Mouse (Mus musculus): ENCODE results near the gene Phospho1.

Phospho1 gene

DNA sequence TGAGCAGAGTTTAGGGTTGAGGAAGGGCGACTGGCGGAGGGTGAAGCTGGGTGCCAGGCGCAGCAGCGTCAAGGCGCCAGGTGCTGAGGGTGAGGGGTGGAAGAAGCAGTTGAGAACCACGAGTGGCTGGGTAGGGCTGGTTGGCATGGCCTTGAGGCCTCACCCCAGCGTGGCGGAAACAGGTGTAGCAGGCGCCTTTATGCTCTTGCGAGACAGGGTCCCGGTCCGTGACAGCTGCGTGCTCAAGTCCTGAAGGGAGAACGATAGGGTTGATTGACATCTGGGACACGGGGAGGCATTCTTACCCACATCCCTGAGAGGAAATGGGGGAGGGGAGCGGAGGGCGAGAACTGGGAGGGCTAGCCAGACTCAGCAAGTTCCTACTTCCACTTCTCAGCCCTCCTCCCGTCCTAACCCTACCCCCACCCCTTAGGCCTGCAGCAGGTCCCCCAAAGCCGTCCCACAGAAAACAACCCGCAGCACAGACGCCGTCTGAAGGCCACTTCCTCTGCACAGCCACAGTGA lies 9.9 kb downstream of the Phospho1 start:
- no peak for DNase-seq (ENCODE audit: low spot score)

DNA sequence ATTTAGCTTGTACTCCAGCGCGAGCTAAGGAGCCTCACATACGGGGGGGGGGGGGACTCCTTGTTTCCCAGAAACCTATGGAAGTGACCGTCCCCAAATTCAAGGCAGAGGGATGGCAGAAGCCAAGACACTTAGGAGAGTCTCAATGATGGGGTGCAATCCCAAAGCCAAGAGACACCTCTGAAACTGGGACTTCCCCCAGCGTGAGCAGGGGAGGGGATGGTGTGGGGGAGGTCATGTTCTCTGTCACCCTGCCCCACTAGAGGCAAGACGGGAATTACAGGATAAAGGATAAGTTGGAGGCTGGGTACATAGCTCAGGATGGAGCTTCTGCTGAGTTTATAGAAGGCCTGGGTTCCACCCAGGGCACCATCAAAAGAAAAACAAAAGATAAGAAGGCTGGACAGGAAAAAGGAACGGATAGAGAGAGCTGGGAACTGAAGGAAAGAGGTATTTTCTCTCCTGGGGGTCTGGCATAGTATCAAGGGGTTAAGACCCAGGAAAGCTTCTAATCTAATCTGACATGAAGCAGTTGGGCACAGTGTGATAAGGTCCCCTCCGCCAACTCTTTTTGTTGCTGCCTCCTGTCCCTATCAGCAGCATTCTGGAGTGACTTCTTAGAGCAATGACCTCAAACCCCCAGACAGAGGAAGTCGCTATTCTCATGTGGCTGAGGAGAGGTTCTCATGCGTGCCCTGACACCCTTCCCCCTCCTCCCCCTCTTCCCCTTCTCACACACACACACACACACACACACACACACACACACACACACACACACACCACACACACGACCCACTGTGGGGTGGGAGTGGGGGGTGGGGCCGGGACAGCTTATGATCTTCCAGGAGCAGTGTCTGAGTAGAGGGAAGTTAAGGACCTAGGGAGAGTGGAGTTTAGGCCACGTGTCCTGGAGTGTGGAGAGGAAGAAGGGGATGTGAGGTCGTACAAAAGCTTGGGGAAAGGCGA lies 10.7 kb downstream of the Phospho1 start:
- DNase-seq (ENCODE audit: low spot score): no peak

DNA sequence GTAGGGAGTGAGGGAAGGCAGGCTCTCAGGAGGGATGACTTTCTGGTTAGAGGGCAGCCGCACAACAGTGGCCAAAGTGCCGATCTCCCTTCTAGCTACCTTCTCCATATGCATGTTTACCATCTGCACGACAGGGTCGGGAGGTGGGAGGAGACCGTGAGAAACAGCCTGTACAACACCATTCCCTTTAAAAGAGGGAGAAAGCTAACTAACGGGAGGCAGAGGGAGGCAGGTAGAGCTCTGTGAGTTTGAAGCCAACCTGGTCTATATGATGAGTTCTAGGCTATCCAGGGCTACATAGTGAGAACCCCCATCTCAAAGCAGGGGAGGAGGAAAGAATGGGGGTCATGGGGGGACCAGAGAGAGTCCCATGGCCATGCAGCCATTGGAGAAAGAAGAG lies 11.5 kb downstream of the Phospho1 start:
- no peak for DNase-seq (ENCODE audit: low spot score)

DNA sequence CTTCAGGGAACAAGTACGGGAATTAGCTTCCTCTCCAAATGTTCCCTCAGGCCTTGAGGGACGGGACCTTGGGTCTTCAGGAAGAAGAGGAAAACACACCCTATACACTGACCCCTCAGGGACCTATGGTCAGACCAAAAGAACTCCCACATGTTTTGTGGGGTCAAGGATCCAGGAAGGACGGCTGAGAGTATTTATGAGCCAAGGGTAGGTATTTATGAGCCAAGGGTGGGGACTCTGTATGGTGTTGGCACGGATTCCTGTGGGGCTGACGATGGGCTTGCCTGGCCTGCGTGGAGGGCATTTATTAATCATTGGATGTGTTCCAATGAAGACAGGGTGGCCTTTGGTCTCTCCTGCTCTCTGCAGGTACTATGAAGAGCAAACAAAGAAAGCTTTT lies 12.1 kb downstream of the Phospho1 start:
- DNase-seq (ENCODE audit: low spot score): no peak

DNA sequence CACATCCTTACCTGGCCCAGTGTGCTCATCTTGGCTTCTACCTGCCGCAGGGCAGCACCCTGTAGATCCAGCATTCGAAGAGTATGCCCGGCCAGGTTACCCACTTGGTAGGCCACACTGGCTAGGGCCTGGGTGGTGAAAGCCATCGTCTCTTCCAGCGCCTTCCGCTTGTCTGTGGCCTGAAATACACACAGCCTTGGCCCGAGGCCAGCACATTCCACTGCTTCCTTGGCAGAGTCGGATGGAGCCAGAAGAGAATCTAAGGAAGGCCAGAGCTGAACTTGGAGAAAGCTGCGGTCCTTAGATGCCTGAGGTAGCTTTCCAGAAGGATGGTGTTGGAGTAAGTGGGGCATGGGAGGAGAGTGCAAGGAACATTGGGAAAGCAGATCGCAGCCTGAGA lies 12.8 kb downstream of the Phospho1 start, which contains the start of gene Gngt2:
TSS of gene Gngt2 (plus strand) at position 158 of the 400 bp plus-strand sequence.
- DNase-seq (ENCODE audit: low spot score): peak; percentile 81

DNA sequence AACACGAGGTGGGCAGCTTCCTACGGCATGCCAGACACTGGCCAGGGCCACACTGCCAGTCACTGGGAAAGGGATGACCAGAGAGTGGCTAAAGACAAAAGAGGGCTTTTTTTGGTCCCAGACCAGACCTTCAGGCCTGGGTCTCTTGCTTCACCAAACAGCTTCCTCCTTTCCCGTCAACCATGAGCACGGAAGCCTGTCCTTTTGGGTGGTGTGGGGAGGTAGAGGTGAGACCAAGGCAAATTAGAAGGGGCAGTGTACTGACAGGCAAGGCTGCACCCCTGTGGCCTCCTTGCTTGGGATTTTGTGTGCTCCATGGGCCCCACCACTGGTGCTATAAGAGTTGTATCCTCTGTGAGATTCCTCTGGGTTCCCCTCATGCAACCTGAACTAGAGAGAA lies 14.3 kb downstream of the Phospho1 start:
- no peak for DNase-seq (ENCODE audit: low spot score)

DNA sequence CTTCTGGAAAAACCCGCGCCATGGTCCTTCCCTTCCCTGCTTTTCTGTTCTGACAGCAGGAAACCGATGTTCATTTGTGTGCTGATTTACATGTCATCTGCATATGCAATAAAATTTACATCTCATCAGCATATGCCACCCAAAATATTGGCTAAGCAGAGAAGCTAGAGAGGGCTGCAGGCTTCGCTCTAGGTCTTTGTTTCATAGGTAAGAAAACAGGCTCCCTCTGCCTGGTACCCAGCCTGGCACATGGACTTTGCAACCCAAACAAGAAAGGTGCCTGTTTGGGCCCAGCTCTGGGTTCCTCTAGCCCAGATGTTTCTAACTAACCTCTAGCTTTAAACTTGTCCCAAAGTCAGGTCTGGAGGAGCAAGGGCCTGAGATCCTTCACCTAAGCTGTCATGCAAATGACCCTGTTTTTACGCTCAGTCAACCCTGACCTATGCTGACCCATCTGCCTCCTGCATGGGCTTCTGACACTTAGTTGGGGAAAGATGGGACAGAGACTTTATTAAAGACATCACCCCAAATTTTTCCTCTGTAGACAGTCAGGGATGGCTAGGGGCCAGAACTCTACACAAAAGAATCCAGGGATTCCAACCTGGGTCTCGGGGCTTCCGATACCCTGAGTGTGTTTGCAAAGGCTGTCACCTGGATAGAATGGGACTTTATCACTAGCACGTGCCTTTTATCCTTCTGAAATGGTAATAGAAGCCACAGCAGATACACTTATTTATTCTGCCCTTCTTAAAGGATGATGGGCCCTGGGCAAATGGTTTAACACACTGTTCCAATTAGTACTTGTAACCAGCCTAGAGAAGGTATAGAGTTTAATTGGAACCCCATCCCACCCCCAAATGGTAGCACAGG lies 14.9 kb downstream of the Phospho1 start:
- no peak for DNase-seq (ENCODE audit: low spot score)

DNA sequence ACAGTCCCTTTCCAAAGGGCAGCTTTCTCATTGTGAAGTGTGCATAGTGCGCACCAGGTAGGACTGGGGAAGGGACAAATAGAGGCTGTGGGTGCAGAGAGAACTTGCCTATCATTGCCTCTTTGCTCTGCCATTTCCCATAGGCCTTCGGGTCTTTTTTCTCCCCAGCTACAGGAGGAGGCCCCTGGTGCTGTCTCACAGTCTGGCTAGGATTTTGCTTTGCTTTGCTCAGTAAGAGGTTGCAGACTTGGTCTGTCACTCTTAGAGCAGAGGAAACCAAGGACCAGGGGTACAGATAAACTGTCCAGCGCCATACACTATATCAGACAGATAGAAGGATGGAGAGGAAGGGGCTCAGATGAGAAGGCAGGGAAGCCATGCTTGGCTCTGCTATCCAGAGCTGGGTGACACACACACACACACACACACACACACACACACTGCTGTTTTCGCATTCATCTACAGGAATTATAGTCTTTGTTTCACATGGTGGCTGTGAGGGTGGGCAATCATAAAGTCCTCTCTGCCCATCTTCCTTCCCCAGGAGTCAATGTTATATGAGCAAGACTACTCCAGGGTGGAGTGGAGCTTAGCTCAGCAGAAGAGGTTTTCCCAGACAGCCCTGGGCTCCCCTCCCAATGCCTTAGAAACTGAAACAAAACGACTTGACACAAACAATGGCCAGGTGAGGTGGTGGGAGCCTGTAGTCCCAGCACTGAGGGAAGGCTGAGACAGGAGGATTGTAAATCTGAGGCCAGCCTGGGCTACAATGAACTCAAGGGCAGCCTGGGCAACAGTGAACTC lies 16.6 kb downstream of the Phospho1 start:
- no peak for DNase-seq (ENCODE audit: low spot score)

DNA sequence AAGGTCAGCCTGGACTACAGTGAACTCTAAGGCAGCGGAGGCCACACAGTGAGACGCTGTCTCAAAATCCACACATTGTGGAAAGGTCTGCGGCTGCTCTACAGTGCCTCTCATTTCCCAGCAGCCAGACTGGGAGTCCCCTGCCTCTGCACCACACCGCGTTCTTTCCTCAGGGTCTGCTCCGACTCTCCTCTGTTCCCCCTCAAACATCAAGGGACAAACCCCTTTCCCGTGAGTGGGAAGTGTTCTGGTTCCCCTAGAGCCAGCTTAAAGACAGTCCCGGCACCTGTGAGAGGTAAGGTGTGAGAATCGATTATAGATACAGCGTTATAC lies 17.2 kb downstream of the Phospho1 start:
- DNase-seq (ENCODE audit: low spot score): no peak

DNA sequence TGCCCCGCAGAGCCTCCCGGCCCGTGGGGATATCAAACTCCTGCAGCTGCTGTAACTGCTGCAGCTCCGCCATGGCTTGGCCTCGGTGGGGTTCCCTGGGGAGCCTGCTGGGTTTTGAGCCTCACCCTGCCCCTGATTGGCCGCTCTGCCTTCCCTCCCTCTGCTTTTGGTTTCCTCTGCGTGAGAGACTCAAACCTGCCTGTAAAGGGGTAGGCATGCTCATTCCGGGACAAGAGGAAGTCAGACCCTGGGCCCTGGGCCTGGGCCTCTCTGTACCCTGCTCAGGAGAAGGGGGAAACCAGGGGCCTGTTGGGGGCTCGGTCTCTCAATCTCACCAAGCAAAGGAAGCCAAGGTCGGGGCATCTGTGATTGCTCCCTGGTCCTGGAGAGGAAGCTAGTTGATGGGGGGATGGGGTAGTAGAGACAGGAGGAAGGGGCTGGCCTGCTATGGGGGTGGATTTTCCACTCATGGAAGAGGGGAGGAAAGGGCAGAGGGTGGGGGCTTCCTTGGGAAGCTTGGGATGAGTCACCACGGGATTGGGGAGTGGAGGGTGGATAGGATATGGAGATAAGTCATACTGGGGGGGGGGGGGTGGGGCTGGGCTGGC lies 17.9 kb downstream of the Phospho1 start, which contains the start of gene Abi3:
TSS of gene Abi3 (minus strand) at position 403 of the 608 bp plus-strand sequence.
- no peak for DNase-seq (ENCODE audit: low spot score)

DNA sequence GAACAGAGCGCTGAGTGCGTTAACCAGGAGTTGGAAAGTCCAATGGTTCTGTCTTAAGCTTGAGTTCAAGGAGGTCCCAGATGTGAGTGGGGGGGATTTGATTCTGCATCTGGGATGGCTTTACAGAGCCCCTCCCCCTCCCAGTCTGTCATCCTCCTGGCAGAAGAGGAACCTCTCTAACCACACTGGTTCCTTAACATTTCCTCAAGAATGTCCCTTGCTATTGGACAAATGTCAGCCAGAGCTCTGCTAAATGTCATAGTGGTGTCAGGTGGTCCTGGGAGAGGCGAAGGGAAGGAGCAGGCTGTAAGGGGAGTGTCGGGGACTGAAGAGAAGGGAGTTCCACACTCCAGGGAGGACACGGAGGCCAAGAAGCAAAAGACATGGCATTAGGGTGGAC lies 18.7 kb downstream of the Phospho1 start:
- no peak for DNase-seq (ENCODE audit: low spot score)

DNA sequence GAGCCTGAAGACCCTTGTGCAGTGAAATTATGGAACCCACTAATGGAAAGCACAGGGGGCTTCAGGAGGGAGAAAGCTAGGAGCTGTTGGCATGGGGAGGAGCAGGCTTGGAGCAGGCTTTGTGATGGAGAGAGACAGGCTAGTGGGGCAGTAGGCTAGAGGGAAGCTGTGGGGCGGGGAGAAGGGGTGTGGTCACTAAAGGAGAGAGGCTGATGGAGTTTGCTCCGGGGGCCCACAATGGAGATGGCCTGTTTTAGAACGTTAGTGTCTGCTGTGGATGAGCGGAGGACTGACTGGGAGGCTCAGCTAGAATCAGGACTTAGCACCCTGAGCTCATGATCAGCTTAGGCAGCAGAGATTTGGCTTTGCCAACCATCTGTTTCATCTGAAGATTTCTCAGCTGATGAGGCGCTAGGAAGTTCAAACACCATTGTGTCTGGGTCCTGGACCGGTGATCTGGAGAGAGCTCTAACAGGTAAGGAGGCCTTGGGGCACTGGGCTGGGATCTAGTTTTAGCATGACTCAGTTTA lies 19.2 kb downstream of the Phospho1 start:
- DNase-seq (ENCODE audit: low spot score): no peak

DNA sequence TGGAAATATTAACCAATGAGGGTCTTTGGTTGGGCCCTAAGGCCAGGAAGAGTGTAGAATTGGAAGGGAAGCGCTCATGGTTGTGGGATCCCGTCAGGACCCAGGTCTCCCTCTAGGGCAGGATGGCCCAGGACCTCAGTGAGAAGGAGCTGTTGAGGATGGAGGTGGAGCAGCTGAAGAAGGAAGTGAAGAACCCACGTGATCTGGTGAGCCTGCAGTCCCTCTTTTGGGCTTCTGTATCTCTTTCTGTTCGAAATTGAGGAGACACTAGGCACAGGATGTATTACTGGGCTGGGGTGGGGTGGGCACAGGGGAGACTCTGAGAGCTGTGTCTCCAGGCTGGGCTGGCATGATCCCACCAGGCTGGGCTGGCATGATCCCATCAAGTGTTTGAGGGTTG lies 20.6 kb downstream of the Phospho1 start:
- DNase-seq (ENCODE audit: low spot score): no peak

DNA sequence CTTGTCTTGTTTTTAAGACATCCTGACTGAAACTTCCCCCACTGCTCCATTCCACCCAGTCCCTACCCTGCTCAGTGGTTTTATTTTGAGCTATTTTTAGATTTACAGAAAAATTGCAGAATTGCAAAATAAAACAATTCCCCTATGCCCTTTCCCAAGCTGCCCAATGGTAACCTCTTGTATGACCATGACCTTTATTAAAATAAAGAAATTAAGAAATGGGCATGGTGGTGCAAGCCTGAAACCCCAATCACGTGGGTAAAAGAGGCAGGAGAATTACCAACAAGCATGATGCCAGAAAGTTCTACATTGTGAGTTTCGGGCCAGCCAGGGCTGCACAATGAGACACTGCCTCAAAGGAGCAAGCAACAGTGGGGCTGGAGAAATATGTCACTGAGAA lies 26.6 kb downstream of the Phospho1 start:
- no peak for DNase-seq (ENCODE audit: low spot score)

DNA sequence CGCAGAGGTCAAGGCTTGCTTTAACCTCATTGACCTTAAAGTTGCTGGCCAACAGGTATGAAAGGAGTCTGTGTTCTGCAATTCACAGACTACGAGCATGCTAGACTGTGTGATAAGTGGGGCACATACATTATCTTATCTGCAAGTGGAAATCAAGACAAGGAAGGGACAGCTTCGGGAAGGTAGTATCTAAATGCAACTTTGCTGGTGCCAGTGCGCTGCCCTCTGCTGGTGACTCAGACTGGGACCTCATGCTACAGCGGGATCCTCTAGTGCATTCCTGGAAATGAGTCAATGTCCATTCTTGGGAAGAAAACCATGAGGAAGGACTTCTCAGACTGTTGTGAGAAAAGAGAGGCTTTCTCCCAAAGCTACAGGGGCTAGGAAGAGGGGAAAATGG lies 29.4 kb downstream of the Phospho1 start:
- peak; percentile 57 for DNase-seq (ENCODE audit: low spot score)

DNA sequence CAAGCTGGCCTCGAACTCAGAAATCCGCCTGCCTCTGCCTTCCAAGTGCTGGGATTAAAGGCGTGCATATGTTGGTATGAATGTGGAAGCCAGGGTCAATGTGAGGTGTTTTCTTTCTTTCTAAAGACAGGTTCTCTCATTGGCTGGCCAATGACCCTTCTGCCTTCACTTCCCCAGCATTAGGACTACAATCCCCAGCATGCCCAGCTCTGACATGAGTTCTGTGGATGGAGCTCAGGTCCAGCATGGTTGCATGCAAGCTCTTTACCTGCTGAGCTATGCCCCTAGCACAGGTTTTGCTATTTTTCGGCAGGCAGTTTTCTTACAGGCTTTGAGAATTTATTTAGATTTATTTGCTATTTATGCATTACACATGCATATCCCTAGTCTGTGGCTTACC lies 33.0 kb downstream of the Phospho1 start:
- no peak for DNase-seq (ENCODE audit: low spot score)

DNA sequence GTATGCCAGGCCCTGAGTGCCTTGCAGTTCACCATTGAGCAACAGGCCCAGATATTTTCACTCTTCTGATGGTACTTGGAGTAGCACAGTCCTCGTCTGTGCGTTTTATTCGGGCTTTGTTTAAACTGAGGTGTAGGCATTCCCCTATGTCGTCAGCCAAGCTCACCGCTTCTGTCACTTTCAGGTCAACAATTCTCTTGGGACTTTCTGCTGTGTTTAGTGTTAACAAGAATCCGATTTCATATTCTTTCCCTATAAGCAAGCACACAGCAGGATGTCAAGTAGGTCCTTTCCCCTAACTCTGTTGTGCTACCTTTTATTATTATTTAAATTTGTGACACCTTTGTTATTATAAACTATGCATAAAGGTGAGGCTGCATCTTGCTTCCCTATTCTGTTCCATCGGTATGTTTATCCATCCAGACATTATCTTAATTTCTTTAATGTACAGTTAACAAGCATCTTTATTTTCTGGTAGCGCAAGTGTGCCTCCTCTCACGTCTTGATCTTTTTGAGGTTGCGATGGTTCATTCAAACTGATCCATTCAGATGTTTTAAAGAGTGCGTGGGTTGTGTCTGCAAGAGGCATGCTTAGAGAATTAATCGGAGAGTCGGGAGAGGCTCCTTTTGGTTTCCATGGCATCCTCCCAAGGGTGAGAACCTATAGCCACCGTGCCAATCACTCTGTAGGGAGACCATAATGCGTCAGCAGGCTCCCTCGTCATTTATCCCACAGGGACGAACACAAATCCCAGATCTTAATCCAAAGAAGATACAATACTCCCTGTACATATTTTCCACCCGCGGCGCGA lies 33.6 kb downstream of the Phospho1 start:
- no peak for DNase-seq (ENCODE audit: low spot score)

DNA sequence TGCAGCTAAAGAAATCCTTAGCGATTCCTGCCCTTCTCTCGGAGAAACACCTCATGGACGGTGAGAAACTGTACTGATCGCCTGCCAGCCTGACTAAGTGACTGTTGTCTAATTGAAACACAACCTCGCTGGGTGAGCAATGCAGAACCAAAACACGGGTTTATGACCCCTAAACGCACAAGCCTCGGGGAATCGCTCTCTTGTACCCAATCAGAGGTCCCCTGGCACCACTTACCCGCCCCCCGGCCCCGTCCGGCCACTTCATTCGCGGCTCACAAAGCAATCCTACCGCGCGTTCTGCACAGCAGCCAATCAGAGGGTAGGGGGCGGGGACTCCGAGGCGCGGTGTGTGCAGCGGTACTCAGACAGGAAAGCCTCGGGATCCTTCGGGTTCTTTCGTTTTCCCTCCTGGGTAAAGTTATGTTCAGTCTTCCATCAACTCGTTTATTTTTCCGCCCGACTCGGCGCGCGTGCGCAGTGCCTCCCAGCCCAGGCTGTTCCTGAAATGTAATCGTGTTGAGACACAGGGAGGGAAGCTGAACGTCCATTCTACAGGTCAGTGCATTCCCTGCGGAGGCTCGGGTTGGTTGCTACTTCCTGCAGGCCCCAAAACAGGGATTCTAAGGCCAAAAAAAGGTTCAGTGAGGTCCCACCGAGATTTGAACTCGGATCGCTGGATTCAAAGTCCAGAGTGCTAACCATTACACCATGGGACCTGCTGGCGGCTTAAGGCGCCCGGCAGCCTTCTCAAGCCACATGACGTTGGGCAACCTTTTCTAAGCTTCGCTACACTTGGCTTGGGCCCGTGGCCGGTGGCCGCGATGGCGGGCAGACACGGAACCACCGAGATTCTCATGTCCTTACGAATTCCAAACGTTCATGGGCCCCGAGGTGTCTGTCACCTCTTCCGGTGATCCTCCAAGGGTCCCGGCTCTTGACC lies 34.5 kb downstream of the Phospho1 start:
- DNase-seq (ENCODE audit: low spot score): peak; percentile 93

DNA sequence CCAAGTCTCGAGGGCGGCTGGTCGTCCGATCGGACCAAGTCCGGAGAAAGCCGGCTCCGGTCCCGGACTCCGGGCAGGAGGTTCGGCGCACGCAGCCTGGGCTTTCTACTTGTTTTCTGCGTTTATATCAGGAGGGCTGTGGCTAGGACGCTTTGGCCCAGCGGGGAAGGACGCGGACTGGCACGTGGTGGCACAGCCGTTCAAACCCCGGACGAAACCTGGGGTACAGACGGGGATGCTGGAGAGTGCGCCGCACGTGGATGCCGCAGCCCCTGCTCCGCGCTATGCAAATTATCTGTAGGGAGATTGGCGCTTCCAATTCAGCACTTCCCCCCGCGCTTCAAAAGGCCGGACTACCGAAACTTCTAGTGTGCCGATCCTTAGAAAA lies 35.2 kb downstream of the Phospho1 start:
- DNase-seq (ENCODE audit: low spot score): peak; percentile 74
